Mouse (Mus musculus) spleen, adult 2 months (tissue): Measurements from ENCODE around the gene Ntrk3. TPM values are rescaled to one million over a fixed set of nuclear protein-coding genes. Genes with fewer than 3 reads are reported as not detected.
A peak's percentile ranks its signal among the peaks of the same experiment; 100 is the strongest.

Experiments
- DNase-seq, 2 experiments: peaks; one replicate each; pipeline versions ENCODE4 v3.0.0 to v3.0.0-alpha.2; 2012 to 2021; ENCODE audit warnings: low spot score in 2 of 2, low read depth in 1 of 2
- H3K27ac ChIP-seq: fragments of 200-500 bp; 2 replicates; pipeline ENCODE4 v1.5.1; 2012; ENCODE audit warnings: low read length, inconsistent platforms; ENCODE audit not compliant: insufficient read depth
- H3K27me3 ChIP-seq: fragments of 200-500 bp; 2 replicates; pipeline ENCODE4 v1.6.1; 2012; ENCODE audit warnings: mild to moderate bottlenecking, moderate library complexity, low read length, inconsistent platforms; ENCODE audit not compliant: control insufficient read depth, insufficient read depth
- H3K36me3 ChIP-seq: fragments of 200-500 bp; 2 replicates; pipeline ENCODE4 v1.6.1; 2012; ENCODE audit warnings: mild to moderate bottlenecking, low read length, inconsistent platforms; ENCODE audit not compliant: control insufficient read depth, insufficient read depth
- H3K4me1 ChIP-seq: fragments of 200-500 bp; 2 replicates; pipeline ENCODE4 v1.6.1; 2011; ENCODE audit warnings: inconsistent platforms; ENCODE audit not compliant: control insufficient read depth, insufficient read depth, insufficient read length
- H3K4me3 ChIP-seq: fragments of 200-500 bp; 2 replicates; pipeline ENCODE4 v1.5.1; 2011; ENCODE audit warnings: mild to moderate bottlenecking, inconsistent platforms; ENCODE audit not compliant: insufficient read depth, insufficient read length; ENCODE audit errors: extremely low read depth
- CTCF ChIP-seq: fragments of 200-500 bp; IDR thresholded peaks from 2 replicates; pipeline ENCODE4 v1.5.1; 2011; ENCODE audit warnings: mild to moderate bottlenecking, inconsistent platforms; ENCODE audit not compliant: insufficient read depth, insufficient read length, insufficient replicate concordance; ENCODE audit errors: extremely low read depth
- POLR2A ChIP-seq: fragments of 200-500 bp; IDR thresholded peaks from 2 replicates; pipeline ENCODE4 v1.6.1; 2011; ENCODE audit warnings: low read depth, low read length, inconsistent platforms
- WGBS: fragments of 180-500 bp; shearing (Covaris S2); methylation state at CpG from one replicate; pipeline ENCODE4 v1.1.7; 2018; 5-methylcytosine and 5-hydroxymethylcytosine counted together
- polyA plus RNA-seq: library from polyadenylated mRNA; depleted of rRNA; stranded (reverse); fragments of >200 nt; gene quantifications from 2 replicates; pipeline ENCODE4 v1.2.3, GENCODE M21; 2012

Gene Ntrk3
- polyA plus RNA-seq, 1 experiment, result 1.5 TPM

- no peak overlapping the region for H3K27ac ChIP-seq
- H3K27me3 ChIP-seq, result peaks cover 9% of the 10 kb centered on the region
- no peaks in the 10 kb centered on the region for H3K4me1 ChIP-seq
- no peak for DNase-seq
- no peak overlapping the region for H3K4me3 ChIP-seq
- H3K36me3 ChIP-seq, result no peaks in the 10 kb centered on the region
- TF ChIP-seq POLR2A, result no peak
- no peak for TF ChIP-seq CTCF
- 18% methylated on average over 6 of the region's 6 CpGs for WGBS
These were observed 154.1 kb downstream of the Ntrk3 start for GRCm38 (mm10) chr7:78583678-78584077.

- TF ChIP-seq CTCF (no peak), POLR2A (no peak)
- H3K27me3 ChIP-seq, result peaks cover 21% of the 10 kb centered on the region
- 29% methylated on average over 1 of the region's 1 CpGs for WGBS
These were observed 156.5 kb downstream of the Ntrk3 start for GRCm38 (mm10) chr7:78581341-78581740.

GRCm38 (mm10) chr7:78579461-78580234, 158.2 kb downstream of the Ntrk3 start:
- Histone ChIP-seq H3K36me3 (no peaks in the 10 kb centered on the region), H3K27me3 (peaks cover 22% of the 10 kb centered on the region), H3K4me3 (no peak overlapping the region), H3K27ac (no peak overlapping the region), H3K4me1 (no peaks in the 10 kb centered on the region)
- 14% methylated on average over 13 of the region's 13 CpGs for WGBS
- DNase-seq, result no peak
- TF ChIP-seq POLR2A (no peak), CTCF (peak; percentile 24; the same call in 1 of the 2 replicates)

More at GRCm38 (mm10) chr7:78581341-78581740, 156.5 kb downstream of the Ntrk3 start:
- H3K36me3 ChIP-seq, result no peaks in the 10 kb centered on the region
- H3K4me3 ChIP-seq, result no peak overlapping the region
- no peak overlapping the region for H3K27ac ChIP-seq
- DNase-seq, result no peak
- H3K4me1 ChIP-seq, result no peaks in the 10 kb centered on the region

- no peak for DNase-seq
- Histone ChIP-seq H3K36me3 (no peaks in the 10 kb centered on the region), H3K27me3 (peaks cover 22% of the 10 kb centered on the region), H3K27ac (no peak overlapping the region), H3K4me1 (no peaks in the 10 kb centered on the region), H3K4me3 (peak overlapping the region; percentile 45)
- 2% methylated on average over 56 of the region's 66 CpGs for WGBS
- no peak for TF ChIP-seq POLR2A
- no peak for TF ChIP-seq CTCF
These were observed 159.1 kb downstream of the Ntrk3 start for GRCm38 (mm10) chr7:78578461-78579359.

GRCm38 (mm10) chr7:78578111-78578460, 159.7 kb downstream of the Ntrk3 start:
- TF ChIP-seq POLR2A (no peak), CTCF (no peak)
- Histone ChIP-seq H3K27ac (no peak overlapping the region), H3K4me1 (no peaks in the 10 kb centered on the region), H3K36me3 (no peaks in the 10 kb centered on the region), H3K27me3 (peaks cover 22% of the 10 kb centered on the region), H3K4me3 (peak overlapping the region; percentile 26; the same call in 1 of the 2 replicates)
- WGBS, result under 1% methylated on average over 14 of the region's 23 CpGs
- DNase-seq, result no peak

GRCm38 (mm10) chr7:78577462-78578110, 160.2 kb downstream of the Ntrk3 start:
- Histone ChIP-seq H3K36me3 (no peaks in the 10 kb centered on the region), H3K4me3 (no peak overlapping the region), H3K27me3 (peaks cover 22% of the 10 kb centered on the region), H3K27ac (no peak overlapping the region), H3K4me1 (no peaks in the 10 kb centered on the region)
- no peak for TF ChIP-seq CTCF
- no peak for TF ChIP-seq POLR2A
- 1% methylated on average over 46 of the region's 49 CpGs for WGBS
- no peak for DNase-seq
